ENCODE assay signal across 8 mouse cellular contexts in genomic region chr4:152263512-152264176, GRCm38 (mm10). TPM values are rescaled to one million over a fixed set of nuclear protein-coding genes. Genes with fewer than 3 reads are reported as not detected.
DNase-seq lines count a peak whose midpoint lies in the region; ATAC-seq and TF ChIP-seq lines count a peak whose summit lies in the region.

No protein-coding gene starts in this region.

- no peak for TF ChIP-seq CTCF in lung, embryonic 14.5 days (IDR thresholded peaks at IDR 0.05; ENCODE audit: low read depth)
- TF ChIP-seq CTCF in lung, adult 2 months (IDR thresholded peaks at IDR 0.05; ENCODE audit: insufficient read depth, low read length): no peak
- TF ChIP-seq CTCF in kidney, adult 2 months (conservative IDR thresholded peaks at IDR 0.05; ENCODE audit: insufficient read depth, insufficient read length, low read depth, low read length): no peak

- H3K36me3 ChIP-seq in lung, embryonic 14.5 days (ENCODE audit: insufficient read depth): 0 out of 2 replicates have a peak, but pooled peaks cover 5% of the 10 kb centered on the region
- no peaks in the 10 kb centered on the region for H3K36me3 ChIP-seq in kidney, adult 2 months (ENCODE audit: control insufficient read depth, insufficient read depth, low read length)
- H3K36me3 ChIP-seq in neural tube, embryonic 13.5 days: peaks cover 17% of the 10 kb centered on the region; the same call in 1 of the 2 replicates

- DNase-seq in lung, embryonic 14.5 days: peak; percentile 71
- DNase-seq in lung, adult 2 months: no peak
- DNase-seq in embryo, embryonic 10.5 days (ENCODE audit: low spot score): peak; percentile 64
- DNase-seq in kidney, adult 2 months: peak; percentile 61
- DNase-seq in layer of hippocampus, adult 11-12 months (ENCODE audit: low spot score): no peak
- no peak for DNase-seq in layer of hippocampus, adult 9-10 months (ENCODE audit: low spot score)
- no peak for DNase-seq in heart, postnatal 4 days

- H3K9me3 ChIP-seq in lung, embryonic 14.5 days (ENCODE audit: low read depth, low read length): no peaks in the 10 kb centered on the region
- no peaks in the 10 kb centered on the region for H3K9me3 ChIP-seq in neural tube, embryonic 13.5 days

- peaks cover 9% of the 10 kb centered on the region; the same call in 1 of the 2 replicates for H3K4me1 ChIP-seq in lung, embryonic 14.5 days (ENCODE audit: insufficient read depth)
- peaks cover 4% of the 10 kb centered on the region; the same call in 1 of the 2 replicates for H3K4me1 ChIP-seq in lung, adult 2 months (ENCODE audit: control insufficient read depth, insufficient read depth, low read length)
- H3K4me1 ChIP-seq in kidney, adult 2 months (ENCODE audit: control insufficient read depth, insufficient read depth, low read length): peaks cover 9% of the 10 kb centered on the region
- H3K4me1 ChIP-seq in neural tube, embryonic 13.5 days (replicated peaks): peaks cover 43% of the 10 kb centered on the region

- 0 out of 2 replicates have a peak overlapping the region, but pooled peaks have one; percentile 20 for H3K4me2 ChIP-seq in lung, embryonic 14.5 days
- H3K4me2 ChIP-seq in neural tube, embryonic 13.5 days: 0 out of 2 replicates have a peak overlapping the region, but pooled peaks have one; percentile 16

- H3K27ac ChIP-seq in lung, embryonic 14.5 days (ENCODE audit: low read depth): no peak overlapping the region
- no peak overlapping the region for H3K27ac ChIP-seq in kidney, adult 2 months (ENCODE audit: insufficient read depth, low read depth, low read length)
- no peak overlapping the region for H3K27ac ChIP-seq in neural tube, embryonic 13.5 days (replicated peaks)

- WGBS in lung, embryonic 14.5 days: 31% methylated on average over 10 of the region's 10 CpGs
- WGBS in lung, adult 2 months: 55% methylated on average over 10 of the region's 10 CpGs
- WGBS in kidney, adult 2 months: 39% methylated on average over 10 of the region's 10 CpGs
- WGBS in neural tube, embryonic 13.5 days: 34% methylated on average over 10 of the region's 10 CpGs

- ATAC-seq in lung, embryonic 14.5 days (ENCODE audit: insufficient read depth): peak; percentile 73
- ATAC-seq in neural tube, embryonic 13.5 days (ENCODE audit: low read depth): no peak

- TF ChIP-seq POLR2A in lung, adult 2 months (IDR thresholded peaks at IDR 0.05; ENCODE audit: borderline replicate concordance, extremely low read depth, low read depth, low read length): no peak
- TF ChIP-seq POLR2A in kidney, adult 2 months (IDR thresholded peaks at IDR 0.05; ENCODE audit: low read depth, low read length): no peak

- H3K27me3 ChIP-seq in lung, embryonic 14.5 days (ENCODE audit: insufficient read depth, low read length): no peaks in the 10 kb centered on the region
- H3K27me3 ChIP-seq in kidney, adult 2 months (replicated peaks; ENCODE audit: control insufficient read depth, insufficient read depth, low read length): no peaks in the 10 kb centered on the region
- no peaks in the 10 kb centered on the region for H3K27me3 ChIP-seq in neural tube, embryonic 13.5 days

- no peak overlapping the region for H3K9ac ChIP-seq in lung, embryonic 14.5 days
- no peak overlapping the region for H3K9ac ChIP-seq in neural tube, embryonic 13.5 days

- no peak overlapping the region for H3K4me3 ChIP-seq in lung, embryonic 14.5 days (ENCODE audit: low read depth, low read length)
- H3K4me3 ChIP-seq in lung, adult 2 months (replicated peaks; ENCODE audit: extremely low read depth, low read depth, low read length): no peak overlapping the region
- no peak overlapping the region for H3K4me3 ChIP-seq in kidney, adult 2 months (ENCODE audit: insufficient read depth, low read depth, low read length)
- H3K4me3 ChIP-seq in neural tube, embryonic 13.5 days: no peak overlapping the region

RNA-seq across cellular contexts. Expression of gene Gpr153, which starts 10.4 kb away (rescaled TPM):
- polyA plus RNA-seq in lung, embryonic 14.5 days (2014; fragmentation: Nextera tagmentation; extraction: Ambion mirVana): 19.5 and 20.0 TPM in 2 replicates
- polyA plus RNA-seq in lung, adult 2 months (2012; rRNA removed): 40.0 and 45.6 TPM in 2 replicates
- polyA plus RNA-seq in kidney, adult 2 months (2012; rRNA removed): 6.9 and 9.5 TPM in 2 replicates
- 10.7 and 11.8 TPM in 2 replicates for polyA plus RNA-seq in neural tube, embryonic 13.5 days (2015; fragmentation: Nextera tagmentation; extraction: Ambion mirVana)
- total RNA-seq in heart, postnatal 4 days (2021): 10 to 100 TPM; 30.1 to 30.6 TPM

RNA-seq across cellular contexts. Expression of gene Hes3, which starts 27.8 kb away (rescaled TPM):
- polyA plus RNA-seq in lung, embryonic 14.5 days (2014; fragmentation: Nextera tagmentation; extraction: Ambion mirVana): not detected in 2 replicates
- 0.09 TPM in 1 of 2 replicates, not detected in the other for polyA plus RNA-seq in lung, adult 2 months (2012; rRNA removed)
- polyA plus RNA-seq in kidney, adult 2 months (2012; rRNA removed): not detected in 2 replicates
- polyA plus RNA-seq in neural tube, embryonic 13.5 days (2015; fragmentation: Nextera tagmentation; extraction: Ambion mirVana): 0.24 and 0.26 TPM in 2 replicates
- total RNA-seq in heart, postnatal 4 days (2021): not detected

RNA-seq across cellular contexts. Expression of gene Icmt, which starts 33.4 kb away (rescaled TPM):
- polyA plus RNA-seq in lung, embryonic 14.5 days (2014; fragmentation: Nextera tagmentation; extraction: Ambion mirVana): 31.2 and 31.8 TPM in 2 replicates
- polyA plus RNA-seq in lung, adult 2 months (2012; rRNA removed): 32.2 and 36.4 TPM in 2 replicates
- 31.2 and 32.5 TPM in 2 replicates for polyA plus RNA-seq in kidney, adult 2 months (2012; rRNA removed)
- polyA plus RNA-seq in neural tube, embryonic 13.5 days (2015; fragmentation: Nextera tagmentation; extraction: Ambion mirVana): 17.9 and 21.7 TPM in 2 replicates
- total RNA-seq in heart, postnatal 4 days (2021): 10 to 100 TPM; 32.1 to 33.3 TPM

RNA-seq across cellular contexts. Expression of gene Rnf207, which starts 55.1 kb away (rescaled TPM):
- polyA plus RNA-seq in lung, embryonic 14.5 days (2014; fragmentation: Nextera tagmentation; extraction: Ambion mirVana): 0.36 and 0.65 TPM in 2 replicates
- 5.8 and 5.9 TPM in 2 replicates for polyA plus RNA-seq in lung, adult 2 months (2012; rRNA removed)
- polyA plus RNA-seq in kidney, adult 2 months (2012; rRNA removed): 0.19 and 0.67 TPM in 2 replicates
- 6.3 and 10.4 TPM in 2 replicates for polyA plus RNA-seq in neural tube, embryonic 13.5 days (2015; fragmentation: Nextera tagmentation; extraction: Ambion mirVana)
- 100 to 1,000 TPM; 105 to 116 TPM for total RNA-seq in heart, postnatal 4 days (2021)

Comparison
In these comparisons a context has a peak if more than half of its experiments do, and no peak if none do; other contexts are left out.
1. DNase-seq: peak in lung, embryonic 14.5 days (single experiment), embryo, embryonic 10.5 days (single experiment) and kidney, adult 2 months (single experiment); none in lung, adult 2 months (single experiment), layer of hippocampus, adult 11-12 months (single experiment), layer of hippocampus, adult 9-10 months (single experiment) and heart, postnatal 4 days (single experiment).